Mouse (Mus musculus) 3134 (cell line): Measurements from ENCODE around the gene Farp1.

Experiments used
- DNase-seq: peaks from one replicate; pipeline ENCODE4 v3.0.0-alpha.2; 2011; ENCODE audit warnings: low spot score; ENCODE audit not compliant: insufficient read length; ENCODE audit errors: extremely low read depth

Farp1 gene

GRCm38 (mm10) chr14:121299093-121299492, 264.1 kb downstream of the Farp1 start:
- no peak for DNase-seq

DNA sequence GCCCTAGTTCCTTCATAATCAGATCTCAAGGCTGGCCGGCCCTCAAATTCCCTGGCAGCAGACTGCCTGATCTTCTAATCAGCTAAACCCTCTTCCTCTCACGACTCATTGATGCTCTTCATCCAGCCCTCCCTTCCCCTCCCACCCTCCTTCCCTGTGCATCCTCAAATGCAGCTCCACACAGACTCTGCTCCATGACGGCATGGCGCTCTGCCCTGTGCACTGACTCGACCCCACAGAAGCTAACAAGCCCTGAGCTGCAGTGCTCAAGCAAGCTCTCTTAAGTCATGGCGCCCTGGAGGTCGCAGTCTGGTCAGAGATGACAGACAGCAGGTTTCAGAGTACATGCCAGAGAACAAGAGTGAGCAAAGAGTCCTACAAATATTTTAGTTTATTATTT, 269.5 kb downstream of the Farp1 start:
- DNase-seq: no peak

GRCm38 (mm10) chr14:121305316-121306064, 270.5 kb downstream of the Farp1 start:
- no peak for DNase-seq

DNA sequence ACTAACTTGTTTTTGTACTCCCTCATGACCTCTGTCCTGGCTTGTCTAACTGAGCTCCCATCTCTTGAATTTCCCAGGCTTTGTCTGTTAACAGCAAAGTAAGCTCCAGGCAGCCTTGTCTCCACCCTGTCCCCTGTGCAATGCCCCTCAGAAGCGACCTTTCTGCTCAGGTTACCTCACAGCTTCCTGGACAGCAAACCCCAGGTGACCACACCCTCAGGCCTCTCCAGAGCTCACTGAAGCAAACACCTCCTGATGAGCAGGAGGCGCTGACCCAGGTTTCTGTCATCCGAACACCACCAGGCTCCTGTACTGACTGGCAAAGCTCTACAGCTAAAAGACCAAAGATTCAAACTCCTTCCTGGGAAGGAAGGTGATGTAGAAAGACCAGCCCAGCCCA, 274.9 kb downstream of the Farp1 start:
- DNase-seq: no peak

- DNase-seq: no peak
Observed at GRCm38 (mm10) chr14:121310325-121311080, 275.5 kb downstream of the Farp1 start.

DNA sequence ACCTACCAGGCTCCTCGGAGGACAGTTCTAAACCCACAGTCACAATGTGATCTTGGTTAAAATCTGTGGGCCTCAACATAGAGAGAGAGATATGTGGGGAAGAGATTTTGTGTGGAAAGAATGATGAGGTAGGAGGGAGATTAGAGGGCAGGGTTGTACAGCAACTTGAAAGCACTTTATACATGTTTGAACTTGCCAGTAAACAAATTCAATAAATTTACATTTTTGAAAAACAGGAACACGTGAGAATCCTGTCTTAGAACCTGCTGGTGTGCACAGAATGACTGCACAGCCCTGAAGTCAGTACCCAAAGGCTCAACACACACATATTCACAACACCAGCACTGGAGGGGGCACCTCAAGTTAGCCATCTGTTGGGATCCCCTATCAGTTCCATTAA, 276.1 kb downstream of the Farp1 start:
- no peak for DNase-seq

- DNase-seq: no peak
Observed at GRCm38 (mm10) chr14:121313283-121313682, 278.3 kb downstream of the Farp1 start.

GRCm38 (mm10) chr14:121314934-121315333, 279.9 kb downstream of the Farp1 start:
- no peak for DNase-seq

GRCm38 (mm10) chr14:121316136-121316535, 281.1 kb downstream of the Farp1 start:
- no peak for DNase-seq

DNA sequence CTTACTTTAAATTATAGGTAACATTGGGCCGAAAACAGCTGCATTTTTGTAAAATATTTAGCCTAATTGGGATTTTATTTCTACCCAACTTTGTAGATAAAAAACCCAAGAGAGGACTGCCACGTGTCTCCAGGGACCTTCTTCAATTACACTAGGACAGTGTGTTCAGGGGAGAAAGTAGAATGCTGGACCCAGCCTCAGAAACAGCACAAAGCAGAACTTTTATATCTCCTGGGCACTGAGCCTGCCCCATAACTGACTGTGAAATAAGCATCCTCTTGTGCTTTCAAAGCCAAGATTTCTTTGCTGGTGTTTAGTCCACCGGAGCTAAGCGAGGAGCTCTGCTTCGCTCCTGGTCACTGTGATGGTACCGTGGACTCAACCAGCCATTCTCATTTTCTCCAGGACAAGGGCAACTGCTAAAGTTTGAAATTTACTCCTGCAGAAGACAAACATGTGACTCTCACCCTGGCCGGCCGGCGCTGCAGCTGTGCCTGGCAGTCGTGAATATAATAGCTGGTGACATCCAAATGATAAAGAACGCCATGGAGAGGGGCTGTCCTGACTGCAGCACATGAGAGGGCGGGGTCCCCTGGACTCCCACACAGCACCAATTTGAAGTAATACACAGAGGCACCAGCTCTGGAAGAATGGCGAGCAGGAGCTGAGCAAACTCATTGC, 281.8 kb downstream of the Farp1 start:
- no peak for DNase-seq

- no peak for DNase-seq
Observed at GRCm38 (mm10) chr14:121317312-121317671, 282.3 kb downstream of the Farp1 start.

DNA sequence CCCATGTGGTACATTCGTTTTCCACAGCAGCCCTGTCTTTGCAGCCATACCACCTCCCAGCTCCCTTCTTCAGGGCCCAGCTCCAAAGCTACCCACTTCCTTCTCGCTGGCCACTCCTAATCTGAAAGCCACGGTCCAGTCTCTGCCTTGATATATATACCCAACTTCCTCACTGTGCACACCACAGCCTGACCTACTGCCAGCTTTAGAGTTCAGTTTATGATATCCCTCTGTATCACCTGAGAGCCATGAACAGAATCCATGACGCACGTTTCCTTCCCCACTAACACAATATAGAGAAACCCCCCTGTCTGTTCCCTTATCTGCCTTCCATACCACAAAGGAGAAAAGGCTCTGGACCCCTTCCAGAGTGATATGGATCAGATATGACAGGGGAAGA, 283.4 kb downstream of the Farp1 start:
- DNase-seq: no peak

DNA sequence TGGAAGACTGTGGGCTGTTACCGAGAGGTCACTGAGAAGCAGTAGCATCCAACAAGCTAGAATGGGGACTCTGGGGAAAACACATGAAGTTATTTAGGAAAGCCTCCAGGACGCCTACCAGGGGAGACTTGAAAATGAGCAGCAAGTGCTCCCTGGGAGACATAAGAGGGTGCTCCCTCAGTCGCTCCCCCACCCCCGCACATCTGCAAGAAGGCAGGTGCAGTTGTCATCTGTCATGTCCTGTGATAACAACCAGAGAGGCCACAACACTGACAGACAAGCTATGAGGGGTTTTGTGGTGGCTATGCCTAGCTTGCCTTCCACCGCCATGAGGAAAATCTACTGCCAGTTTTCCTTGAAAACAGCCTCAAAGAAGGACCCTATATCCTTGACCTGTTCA, 287.1 kb downstream of the Farp1 start:
- DNase-seq: no peak

- DNase-seq: no peak
Observed at GRCm38 (mm10) chr14:121322641-121323040, 287.6 kb downstream of the Farp1 start.

DNA sequence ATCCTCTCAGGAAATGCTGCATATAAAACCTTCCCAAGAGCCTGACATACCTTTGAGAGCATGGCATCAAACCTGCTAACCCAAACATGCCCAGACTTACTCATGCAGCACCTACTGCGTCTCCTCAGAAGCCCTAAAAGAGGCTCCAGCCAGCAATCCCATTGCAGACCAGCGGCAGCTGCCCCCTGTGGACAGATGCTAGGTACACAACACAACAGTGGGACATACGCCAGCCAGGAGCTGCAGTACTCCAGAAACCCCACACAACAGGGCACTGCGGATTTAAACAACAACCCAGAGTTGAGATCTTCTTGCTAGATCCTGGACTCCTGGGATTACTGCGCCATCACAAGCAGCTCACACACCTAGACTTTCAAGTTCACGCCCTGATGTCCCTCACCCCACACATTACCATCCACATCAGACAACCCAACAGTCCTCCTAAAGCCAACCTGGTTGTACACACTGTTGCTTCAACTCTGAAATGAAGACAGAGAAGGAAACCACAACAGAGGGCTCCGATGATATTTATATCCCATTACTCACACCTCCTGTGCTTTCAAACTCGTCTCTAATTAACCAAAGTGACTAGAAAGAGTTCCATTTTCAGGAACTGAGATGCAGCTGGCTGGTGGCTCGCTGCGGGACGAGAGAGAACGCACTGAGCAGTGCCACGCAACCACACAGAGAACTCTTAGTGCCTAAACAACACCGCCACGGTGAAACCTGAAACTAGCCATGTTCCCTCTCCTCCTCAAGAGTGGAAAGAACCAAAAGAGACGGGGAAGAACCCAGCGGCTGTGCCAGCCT, 289.7 kb downstream of the Farp1 start:
- no peak for DNase-seq

DNA sequence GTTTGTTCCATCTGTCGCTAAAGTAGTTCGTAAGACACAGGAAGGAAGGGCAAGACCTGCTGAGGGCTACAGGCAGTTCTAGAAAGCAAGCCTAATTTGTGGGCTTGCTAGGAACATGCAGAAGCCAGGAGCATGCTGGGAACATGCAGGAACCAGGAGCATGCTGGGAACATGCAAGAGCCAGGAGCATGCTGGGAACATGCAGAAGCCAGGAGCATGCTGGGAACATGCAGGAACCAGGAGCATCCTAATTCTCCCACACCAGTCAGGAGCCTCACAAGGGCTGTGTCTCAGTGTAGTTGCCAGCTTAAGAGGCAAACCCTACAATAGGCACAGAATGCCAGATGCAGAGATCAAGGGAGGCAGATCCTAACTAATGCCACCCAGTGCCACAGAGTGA, 291.4 kb downstream of the Farp1 start:
- DNase-seq: no peak

- no peak for DNase-seq
Observed at GRCm38 (mm10) chr14:121328878-121329277, 293.9 kb downstream of the Farp1 start.

DNA sequence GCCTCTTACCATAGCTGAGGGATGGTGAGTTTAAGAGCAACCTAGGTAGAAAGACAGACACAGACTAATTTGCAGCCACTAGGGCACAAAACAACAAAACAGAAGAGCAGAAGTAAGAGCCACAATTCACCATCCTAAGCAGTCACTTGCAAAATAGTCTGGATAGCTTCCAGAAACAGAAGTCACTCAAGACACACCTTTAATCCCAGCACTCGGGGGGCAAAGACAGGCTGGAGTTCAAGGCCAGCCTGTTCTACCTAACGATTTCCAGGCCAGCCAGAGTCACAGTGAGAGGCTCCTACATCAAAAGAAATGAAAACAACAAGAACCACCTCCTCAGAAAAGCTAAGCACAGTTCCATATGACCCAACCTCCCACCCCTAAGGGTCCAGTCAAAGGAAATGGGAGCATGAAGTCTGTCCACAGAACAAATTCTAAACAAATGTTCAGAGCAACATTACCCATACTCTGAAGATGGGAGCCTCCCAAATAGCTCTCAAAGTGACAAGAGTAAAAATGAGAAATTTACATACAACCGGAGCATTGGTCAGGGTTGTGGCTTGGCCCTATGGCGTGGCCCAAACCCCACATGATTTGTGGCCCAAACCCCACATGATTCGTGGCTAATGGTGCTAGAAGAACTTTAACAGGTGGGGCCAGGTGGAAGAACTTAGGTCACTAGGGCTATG, 294.5 kb downstream of the Farp1 start:
- DNase-seq: no peak

DNA sequence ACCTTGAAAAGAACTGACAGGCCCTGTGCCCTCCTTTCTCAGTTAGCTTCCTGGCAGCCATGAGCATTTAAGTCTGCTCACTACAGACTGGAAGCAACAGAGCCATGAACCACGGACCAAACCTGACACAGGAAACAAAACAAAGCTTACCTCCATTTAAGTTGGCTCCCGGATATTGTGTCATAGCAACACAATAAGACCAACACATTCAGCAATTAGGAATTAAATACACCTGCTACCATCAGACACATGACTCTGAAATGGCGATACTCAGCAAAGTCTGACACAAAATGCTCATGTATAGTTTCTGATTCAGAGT, 295.0 kb downstream of the Farp1 start:
- DNase-seq: no peak
